Mouse (Mus musculus) kidney, embryonic 14.5 days (tissue): ENCODE measurements around the gene Itgb3. TPM values are rescaled to one million over a fixed set of nuclear protein-coding genes. Genes with fewer than 3 reads are reported as not detected.

ENCODE experiments used
- ATAC-seq: fragments of 200-750 bp; cut with Nextera tagmentation; 2 replicates; pipeline ENCODE4 v1.8.0; 2017; ENCODE audit warnings: moderate number of reproducible peaks, mild to moderate bottlenecking, moderate TSS enrichment, moderate library complexity; ENCODE audit not compliant: low FRiP score, low TSS enrichment
- H3K27ac ChIP-seq: fragments of 300-500 bp; sonication (generic); 2 replicates; pipeline ENCODE4 v1.5.1; 2014; ENCODE audit warnings: low read depth, mild to moderate bottlenecking, low read length, moderate library complexity, mixed read lengths
- H3K27me3 ChIP-seq: fragments of 300-500 bp; sonication (generic); 2 replicates; pipeline ENCODE4 v1.6.1; 2014; ENCODE audit warnings: mild to moderate bottlenecking, low read length; ENCODE audit not compliant: control insufficient read depth, insufficient read depth
- H3K36me3 ChIP-seq: fragments of 300-500 bp; sonication (generic); 2 replicates; pipeline ENCODE4 v1.6.1; 2014; ENCODE audit warnings: low read length, mixed read lengths; ENCODE audit not compliant: control insufficient read depth, insufficient read depth
- H3K4me1 ChIP-seq: fragments of 300-500 bp; sonication (generic); 2 replicates; pipeline ENCODE4 v1.6.1; 2014; ENCODE audit warnings: low read length, mixed read lengths; ENCODE audit not compliant: control insufficient read depth, insufficient read depth
- H3K4me2 ChIP-seq: fragments of 300-500 bp; sonication (generic); replicated peaks from 2 replicates; pipeline ENCODE4 v1.6.1; 2014; ENCODE audit warnings: low read depth, mild to moderate bottlenecking, low read length
- H3K4me3 ChIP-seq: fragments of 300-500 bp; sonication (generic); 2 replicates; pipeline ENCODE4 v1.5.1; 2014; ENCODE audit warnings: mild to moderate bottlenecking, low read length
- H3K9ac ChIP-seq: fragments of 300-500 bp; sonication (generic); 2 replicates; pipeline ENCODE4 v1.6.1; 2014; ENCODE audit warnings: low read depth, mild to moderate bottlenecking, low read length, moderate library complexity
- H3K9me3 ChIP-seq: fragments of 300-500 bp; sonication (generic); 2 replicates; pipeline ENCODE4 v1.6.1; 2016; ENCODE audit warnings: low read length; ENCODE audit not compliant: control insufficient read depth
- WGBS: fragments of 180-500 bp; shearing (Covaris S2); extraction: QIAGEN DNeasy Blood & Tissue Kit; methylation state at CpG from one replicate; pipeline ENCODE4 v1.1.7; 2014; 5-methylcytosine and 5-hydroxymethylcytosine counted together
- polyA plus RNA-seq: library from polyadenylated mRNA; unstranded; fragments of >200 nt; fragmentation: Nextera tagmentation; extraction: Ambion mirVana; gene quantifications from 2 replicates; pipeline ENCODE4 v1.2.1, GENCODE M21; 2014

The Itgb3 gene
- polyA plus RNA-seq, 1 experiment from 2014 or later, result 0.85 TPM

GRCm38 (mm10) chr11:104609733-104610132 is 1.9 kb downstream of the Itgb3 start:
- Histone ChIP-seq H3K4me1 (0 out of 2 replicates have a peak, but pooled peaks cover 8% of the 10 kb centered on the region), H3K27me3 (0 out of 2 replicates have a peak, but pooled peaks cover 5% of the 10 kb centered on the region), H3K9me3 (no peaks in the 10 kb centered on the region), H3K36me3 (no peaks in the 10 kb centered on the region), H3K4me2 (no peak overlapping the region), H3K27ac (no peak overlapping the region), H3K9ac (no peak overlapping the region), H3K4me3 (no peak overlapping the region)
- ATAC-seq, result no peak
- 65% methylated on average over 4 of the region's 4 CpGs for WGBS

DNA sequence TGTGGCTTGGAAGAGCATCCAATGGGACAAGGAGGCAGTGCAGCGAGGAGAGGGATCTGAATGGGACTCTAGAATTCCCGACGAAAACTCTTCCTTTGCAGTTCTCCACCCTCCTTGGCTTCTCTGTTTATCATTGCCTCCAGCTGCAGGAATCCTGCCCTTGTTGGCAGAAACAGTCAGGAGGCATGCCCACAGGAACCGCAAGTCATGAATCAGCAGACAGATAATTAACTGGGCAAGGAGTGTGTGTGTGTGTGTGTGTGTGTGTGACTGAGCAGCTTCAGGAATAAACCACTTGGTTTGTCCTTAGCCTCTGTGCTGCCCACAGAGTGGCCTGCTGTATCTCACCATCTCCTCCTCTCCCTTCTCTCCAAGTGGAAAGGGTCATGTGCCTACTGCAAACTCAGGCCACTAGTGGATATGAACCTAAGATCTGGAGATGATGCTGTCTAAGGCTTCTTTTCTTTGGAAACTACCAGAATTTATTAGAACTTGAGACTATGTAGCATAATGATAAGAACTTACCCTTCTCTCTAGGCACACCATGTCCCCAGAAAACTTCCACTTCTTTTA is 3.9 kb downstream of the Itgb3 start:
- ATAC-seq, result no peak
- H3K27ac ChIP-seq, result no peak overlapping the region
- 51% methylated on average over 4 of the region's 4 CpGs for WGBS
- H3K27me3 ChIP-seq, result 0 out of 2 replicates have a peak, but pooled peaks cover 5% of the 10 kb centered on the region
- 0 out of 2 replicates have a peak, but pooled peaks cover 8% of the 10 kb centered on the region for H3K4me1 ChIP-seq
- no peak overlapping the region for H3K4me3 ChIP-seq
- H3K9me3 ChIP-seq, result no peaks in the 10 kb centered on the region
- no peak overlapping the region for H3K9ac ChIP-seq
- no peak overlapping the region for H3K4me2 ChIP-seq
- no peaks in the 10 kb centered on the region for H3K36me3 ChIP-seq

- Histone ChIP-seq H3K4me3 (no peak overlapping the region), H3K27ac (no peak overlapping the region), H3K9me3 (no peaks in the 10 kb centered on the region), H3K27me3 (0 out of 2 replicates have a peak, but pooled peaks cover 2% of the 10 kb centered on the region), H3K36me3 (no peaks in the 10 kb centered on the region), H3K9ac (no peak overlapping the region), H3K4me2 (no peak overlapping the region), H3K4me1 (0 out of 2 replicates have a peak, but pooled peaks cover 2% of the 10 kb centered on the region)
- ATAC-seq, result no peak
- 81% methylated on average over 10 of the region's 10 CpGs for WGBS
These were observed 5.8 kb downstream of the Itgb3 start for GRCm38 (mm10) chr11:104613551-104613950.

DNA sequence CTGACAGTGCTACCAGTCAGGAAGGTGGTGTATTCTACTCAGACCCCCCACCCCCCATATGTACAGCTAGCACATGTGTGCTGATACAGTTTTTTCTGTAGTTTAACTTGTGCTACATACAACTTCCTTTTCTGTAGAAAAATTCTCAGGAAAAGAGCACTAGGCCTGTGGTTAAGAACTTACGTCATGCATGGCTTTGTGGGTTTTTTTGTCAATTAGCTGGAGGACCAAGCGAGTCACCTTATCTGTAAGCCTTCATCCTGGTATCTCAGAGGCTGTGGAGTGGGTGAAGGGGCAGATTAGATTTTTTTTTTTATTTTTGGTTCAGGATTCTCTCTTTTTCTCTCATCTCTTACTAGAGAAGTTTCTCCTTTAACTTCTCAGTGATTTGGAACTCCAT is 6.3 kb downstream of the Itgb3 start:
- Histone ChIP-seq H3K36me3 (no peaks in the 10 kb centered on the region), H3K4me3 (no peak overlapping the region), H3K9me3 (no peaks in the 10 kb centered on the region), H3K4me2 (no peak overlapping the region), H3K9ac (no peak overlapping the region), H3K27ac (no peak overlapping the region), H3K27me3 (no peaks in the 10 kb centered on the region), H3K4me1 (no peaks in the 10 kb centered on the region)
- no peak for ATAC-seq
- WGBS, result 89% methylated on average over 2 of the region's 2 CpGs

GRCm38 (mm10) chr11:104616182-104616581 is 8.4 kb downstream of the Itgb3 start:
- WGBS, result 64% methylated on average over 5 of the region's 5 CpGs
- no peak overlapping the region for H3K27ac ChIP-seq
- no peaks in the 10 kb centered on the region for H3K36me3 ChIP-seq
- H3K4me1 ChIP-seq, result no peaks in the 10 kb centered on the region
- H3K9me3 ChIP-seq, result no peaks in the 10 kb centered on the region
- H3K27me3 ChIP-seq, result no peaks in the 10 kb centered on the region; the same call in 1 of the 2 replicates
- H3K4me3 ChIP-seq, result no peak overlapping the region
- ATAC-seq, result no peak
- no peak overlapping the region for H3K4me2 ChIP-seq
- H3K9ac ChIP-seq, result no peak overlapping the region

GRCm38 (mm10) chr11:104618638-104619076 is 10.9 kb downstream of the Itgb3 start:
- Histone ChIP-seq H3K36me3 (no peaks in the 10 kb centered on the region), H3K4me3 (no peak overlapping the region), H3K27me3 (no peaks in the 10 kb centered on the region; the same call in 1 of the 2 replicates), H3K9me3 (no peaks in the 10 kb centered on the region), H3K4me1 (no peaks in the 10 kb centered on the region), H3K27ac (no peak overlapping the region), H3K4me2 (no peak overlapping the region), H3K9ac (no peak overlapping the region)
- 60% methylated on average over 6 of the region's 6 CpGs for WGBS
- ATAC-seq, result no peak

GRCm38 (mm10) chr11:104619084-104620022 is 11.6 kb downstream of the Itgb3 start:
- Histone ChIP-seq H3K36me3 (no peaks in the 10 kb centered on the region), H3K9me3 (no peaks in the 10 kb centered on the region), H3K27me3 (no peaks in the 10 kb centered on the region; the same call in 1 of the 2 replicates), H3K4me3 (no peak overlapping the region), H3K4me1 (no peaks in the 10 kb centered on the region), H3K9ac (no peak overlapping the region), H3K27ac (no peak overlapping the region), H3K4me2 (no peak overlapping the region)
- no peak for ATAC-seq
- WGBS, result 67% methylated on average over 13 of the region's 13 CpGs

DNA sequence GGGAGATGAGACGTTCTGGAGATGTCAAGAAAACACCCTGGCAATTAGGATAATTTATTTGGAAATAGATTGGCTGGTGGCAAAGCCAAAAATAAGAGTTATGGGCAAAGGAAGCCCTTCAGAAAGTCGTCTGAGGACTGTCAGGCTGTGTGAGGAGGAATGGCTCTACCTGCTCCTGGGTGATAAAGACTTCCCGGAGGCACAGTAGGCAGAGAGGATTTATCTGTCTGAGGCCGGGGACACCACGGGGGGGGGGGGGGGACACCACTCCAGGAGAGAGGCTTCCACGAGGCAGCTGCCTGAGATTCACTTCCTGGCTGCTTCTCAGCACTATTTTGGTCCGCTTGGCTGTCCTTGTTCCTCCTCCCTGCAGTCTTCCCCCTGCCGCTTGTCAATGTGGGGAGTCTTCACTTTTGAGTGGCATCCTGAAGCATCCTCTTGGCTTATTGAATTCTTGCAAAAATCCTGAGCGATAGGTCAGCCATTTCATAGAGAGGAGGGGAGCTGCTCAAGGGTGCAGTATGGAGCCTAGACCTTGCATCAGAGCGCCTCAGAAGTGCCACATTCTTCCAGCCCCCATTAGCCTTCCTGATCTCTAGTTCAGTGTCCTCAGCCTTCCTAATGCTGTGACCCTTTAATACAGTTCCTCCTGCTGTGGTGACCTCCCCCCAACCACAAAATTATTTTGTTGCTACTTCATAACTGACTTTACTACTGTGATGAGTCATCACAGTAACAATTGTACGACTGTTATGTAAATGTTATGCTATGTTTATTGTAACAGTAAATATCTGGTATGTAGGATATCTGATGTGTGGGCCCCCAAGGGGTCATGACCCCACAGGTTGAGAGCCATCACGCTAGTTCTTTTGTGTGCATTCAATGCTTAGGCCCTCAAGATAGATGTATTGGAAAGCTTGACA is 14.5 kb downstream of the Itgb3 start:
- no peaks in the 10 kb centered on the region for H3K36me3 ChIP-seq
- H3K4me2 ChIP-seq, result no peak overlapping the region
- no peak for ATAC-seq
- H3K4me1 ChIP-seq, result peaks cover 9% of the 10 kb centered on the region
- H3K27ac ChIP-seq, result no peak overlapping the region
- H3K27me3 ChIP-seq, result no peaks in the 10 kb centered on the region; the same call in 1 of the 2 replicates
- H3K9me3 ChIP-seq, result no peaks in the 10 kb centered on the region
- no peak overlapping the region for H3K4me3 ChIP-seq
- H3K9ac ChIP-seq, result peak overlapping the region; percentile 12; the same call in 1 of the 2 replicates
- 47% methylated on average over 10 of the region's 12 CpGs for WGBS
